Mouse (Mus musculus) intestine, embryonic 16.5 days (tissue): ENCODE results near the gene Calcoco2. TPM values are rescaled to one million over a fixed set of nuclear protein-coding genes. Genes with fewer than 3 reads are reported as not detected.

ENCODE experiments used
- polyA plus RNA-seq: library from polyadenylated mRNA; unstranded; fragments of >200 nt; fragmentation: Nextera tagmentation; extraction: Ambion mirVana; gene quantifications from 2 replicates; pipeline ENCODE4 v1.2.1, GENCODE M21; 2015

Gene Calcoco2
- polyA plus RNA-seq, 1 experiment from 2014 or later: 0.10 TPM

Other genes starting within 250 kb of the Calcoco2 start
- gene B4galnt2, start 197.1 kb downstream of the Calcoco2 start, polyA plus RNA-seq: 41.8 and 44.3 TPM in 2 replicates
- gene Igf2bp1, start 106.0 kb downstream of the Calcoco2 start, polyA plus RNA-seq: 38.5 and 41.0 TPM in 2 replicates
- 19.9 and 21.5 TPM in 2 replicates for gene Gip, start 87.4 kb downstream of the Calcoco2 start, polyA plus RNA-seq
- 94.3 and 97.8 TPM in 2 replicates for gene Snf8, start 77.1 kb downstream of the Calcoco2 start, polyA plus RNA-seq
- gene Ube2z, start 46.6 kb downstream of the Calcoco2 start, polyA plus RNA-seq: 31.5 and 32.0 TPM in 2 replicates
- gene Atp5g1, start 36.3 kb downstream of the Calcoco2 start, polyA plus RNA-seq: 1,152 and 1,154 TPM in 2 replicates
- gene Ttll6, start 21.8 kb upstream of the Calcoco2 start, polyA plus RNA-seq: 0.27 and 0.51 TPM in 2 replicates
- 1.9 and 5.1 TPM in 2 replicates for gene Hoxb13, start 82.4 kb upstream of the Calcoco2 start, polyA plus RNA-seq
- 0.99 and 1.2 TPM in 2 replicates for gene Hoxb9, start 159.5 kb upstream of the Calcoco2 start, polyA plus RNA-seq
- gene Hoxb8, start 169.9 kb upstream of the Calcoco2 start, polyA plus RNA-seq: 0.71 and 0.97 TPM in 2 replicates
- gene Hoxb7, start 174.7 kb upstream of the Calcoco2 start, polyA plus RNA-seq: 10.0 and 11.3 TPM in 2 replicates
- 11.1 and 11.3 TPM in 2 replicates for gene Hoxb6, start 180.5 kb upstream of the Calcoco2 start, polyA plus RNA-seq
- 26.4 and 28.7 TPM in 2 replicates for gene Hoxb5, start 191.4 kb upstream of the Calcoco2 start, polyA plus RNA-seq
- gene Hoxb4, start 206.3 kb upstream of the Calcoco2 start, polyA plus RNA-seq: 1.8 and 2.0 TPM in 2 replicates
- gene Hoxb3, start 211.4 kb upstream of the Calcoco2 start, polyA plus RNA-seq: 1.4 and 1.5 TPM in 2 replicates
- gene Hoxb2, start 238.6 kb upstream of the Calcoco2 start, polyA plus RNA-seq: 9.6 and 11.6 TPM in 2 replicates